Mouse (Mus musculus) forebrain, embryonic 13.5 days (tissue): ENCODE measurements at regions not wholly inside any gene's neighbourhood (a gene's known extent, or its start where the extent isn't known, plus 50 kb on each side); places are given as distances from the start of the nearest gene placed in this dataset.

Experiments used
- ATAC-seq: fragments of 200-750 bp; cut with Nextera tagmentation; 2 replicates; pipeline ENCODE4 v1.8.0; 2017
- H3K27ac ChIP-seq: fragments of 300-500 bp; sonication (generic); 2 replicates; pipeline ENCODE4 v1.5.1; 2015; ENCODE audit warnings: inconsistent platforms, mild to moderate bottlenecking, moderate library complexity
- H3K27me3 ChIP-seq: fragments of 300-500 bp; sonication (generic); 2 replicates; pipeline ENCODE4 v1.6.1; 2015; ENCODE audit warnings: mild to moderate bottlenecking, inconsistent platforms
- H3K36me3 ChIP-seq: fragments of 300-500 bp; sonication (generic); 2 replicates; pipeline ENCODE4 v1.6.1; 2015; ENCODE audit warnings: mild to moderate bottlenecking, inconsistent platforms; ENCODE audit not compliant: poor library complexity, severe bottlenecking
- H3K4me1 ChIP-seq: fragments of 300-500 bp; sonication (generic); 2 replicates; pipeline ENCODE4 v1.6.1; 2015; ENCODE audit warnings: inconsistent platforms
- H3K4me2 ChIP-seq: fragments of 300-500 bp; sonication (generic); 2 replicates; pipeline ENCODE4 v1.6.1; 2015; ENCODE audit warnings: inconsistent platforms, mild to moderate bottlenecking, moderate library complexity
- H3K4me3 ChIP-seq: fragments of 300-500 bp; sonication (generic); 2 replicates; pipeline ENCODE4 v1.5.1; 2015; ENCODE audit warnings: mild to moderate bottlenecking, inconsistent platforms
- H3K9ac ChIP-seq: fragments of 300-500 bp; sonication (generic); 2 replicates; pipeline ENCODE4 v1.6.1; 2015; ENCODE audit warnings: mild to moderate bottlenecking, inconsistent platforms
- H3K9me3 ChIP-seq: fragments of 300-500 bp; sonication (generic); replicated peaks from 2 replicates; pipeline ENCODE4 v1.6.1; 2016; ENCODE audit warnings: inconsistent platforms
- WGBS: fragments of 180-500 bp; shearing (Covaris S2); methylation state at CpG from one replicate; pipeline ENCODE4 v1.1.7; 2015; 5-methylcytosine and 5-hydroxymethylcytosine counted together

DNA sequence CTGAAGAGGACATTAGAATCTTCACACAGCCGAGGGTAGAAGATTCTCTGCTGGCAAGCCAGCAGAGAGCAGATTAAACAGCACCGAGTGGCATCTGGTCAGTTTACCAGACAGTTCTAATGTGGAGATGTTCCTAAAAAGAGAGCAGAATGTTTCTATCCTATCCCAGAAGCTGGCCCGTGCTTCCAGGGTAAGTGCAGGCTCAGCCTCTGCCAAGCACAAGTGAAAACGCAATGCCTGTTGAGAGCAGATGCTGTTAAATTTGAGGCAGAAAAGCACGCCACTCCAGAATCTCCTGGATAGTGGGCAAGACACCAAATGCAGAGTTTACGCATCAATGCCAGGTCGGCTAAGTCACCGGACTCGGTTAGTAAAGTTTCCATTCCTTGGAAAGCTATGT lies 175.8 kb downstream of the Faxc start:
- WGBS: 87% methylated on average over 9 of the region's 9 CpGs
- no peak for ATAC-seq
- peaks cover 24% of the 10 kb centered on the region for H3K4me1 ChIP-seq
- H3K36me3 ChIP-seq: no peaks in the 10 kb centered on the region
- no peak overlapping the region for H3K4me3 ChIP-seq
- no peak overlapping the region for H3K4me2 ChIP-seq
- H3K9ac ChIP-seq: no peak overlapping the region
- H3K27ac ChIP-seq: no peak overlapping the region
- H3K27me3 ChIP-seq: no peaks in the 10 kb centered on the region
- H3K9me3 ChIP-seq: no peaks in the 10 kb centered on the region

GRCm38 (mm10) chr4:22109410-22109809 lies 178.3 kb downstream of the Faxc start:
- 39% methylated on average over 6 of the region's 6 CpGs for WGBS
- H3K27me3 ChIP-seq: no peaks in the 10 kb centered on the region
- no peak overlapping the region for H3K9ac ChIP-seq
- H3K4me2 ChIP-seq: no peak overlapping the region
- no peaks in the 10 kb centered on the region for H3K36me3 ChIP-seq
- no peak overlapping the region for H3K27ac ChIP-seq
- peaks cover 11% of the 10 kb centered on the region for H3K4me1 ChIP-seq
- no peaks in the 10 kb centered on the region for H3K9me3 ChIP-seq
- no peak overlapping the region for H3K4me3 ChIP-seq
- 0 out of 2 replicates have a peak, but pooled peaks have one; percentile 25 for ATAC-seq

DNA sequence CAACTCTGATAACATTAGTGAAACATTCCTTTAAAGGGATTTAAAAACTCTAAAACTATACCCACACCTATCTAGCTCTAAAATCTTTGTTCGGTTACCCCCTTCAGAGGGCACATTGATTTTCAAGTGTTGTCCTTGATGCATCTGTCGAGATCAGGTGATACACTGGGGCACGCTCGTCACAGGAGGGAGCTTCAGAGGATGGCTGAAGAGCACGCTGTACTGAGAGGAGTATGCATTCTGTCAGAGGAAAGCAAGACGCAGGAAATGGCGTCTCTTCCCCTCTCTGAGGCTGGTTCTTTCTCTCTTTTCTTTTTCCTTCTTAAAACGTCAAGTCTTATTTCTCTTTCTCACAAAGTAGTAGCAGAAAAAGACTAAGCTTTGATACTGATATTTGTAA lies 179.3 kb downstream of the Faxc start:
- no peak overlapping the region for H3K27ac ChIP-seq
- H3K36me3 ChIP-seq: no peaks in the 10 kb centered on the region
- peak overlapping the region; percentile 11; the same call in 1 of the 2 replicates for H3K4me2 ChIP-seq
- H3K4me1 ChIP-seq: peaks cover 11% of the 10 kb centered on the region
- peak; percentile 60; the same call in 1 of the 2 replicates for ATAC-seq
- 0 out of 2 replicates have a peak overlapping the region, but pooled peaks have one; percentile 22 for H3K9ac ChIP-seq
- H3K27me3 ChIP-seq: no peaks in the 10 kb centered on the region
- H3K4me3 ChIP-seq: no peak overlapping the region
- H3K9me3 ChIP-seq: no peaks in the 10 kb centered on the region
- 23% methylated on average over 8 of the region's 8 CpGs for WGBS

GRCm38 (mm10) chr4:22112209-22112608 lies 181.1 kb downstream of the Faxc start:
- Histone ChIP-seq H3K4me2 (no peak overlapping the region), H3K4me3 (no peak overlapping the region), H3K9me3 (no peaks in the 10 kb centered on the region), H3K27me3 (no peaks in the 10 kb centered on the region), H3K27ac (no peak overlapping the region), H3K9ac (no peak overlapping the region), H3K36me3 (no peaks in the 10 kb centered on the region), H3K4me1 (peaks cover 11% of the 10 kb centered on the region)
- WGBS: 60% methylated on average over 5 of the region's 5 CpGs
- no peak for ATAC-seq

DNA sequence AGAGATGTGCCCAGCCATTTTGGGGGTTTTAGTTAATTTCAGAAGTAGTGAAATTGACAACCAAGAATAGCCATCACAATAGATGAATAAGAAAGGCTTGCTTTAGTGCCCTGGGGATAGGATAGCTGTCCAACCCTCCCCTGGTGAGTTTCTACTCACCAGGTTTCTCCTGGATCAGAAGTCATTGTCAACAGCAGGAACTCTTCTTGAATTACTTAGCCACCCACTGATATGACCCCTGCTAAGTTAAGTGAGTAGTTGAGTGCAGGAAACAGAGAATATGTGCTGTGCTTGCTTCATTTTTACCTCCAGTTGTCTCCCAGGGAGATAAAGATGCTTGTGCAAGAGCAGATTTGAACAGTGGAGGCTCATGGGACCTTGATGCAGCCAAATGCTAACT lies 183.3 kb downstream of the Faxc start:
- Histone ChIP-seq H3K27me3 (no peaks in the 10 kb centered on the region), H3K4me3 (no peak overlapping the region), H3K4me2 (no peak overlapping the region), H3K9ac (no peak overlapping the region), H3K9me3 (no peaks in the 10 kb centered on the region), H3K4me1 (peaks cover 11% of the 10 kb centered on the region), H3K27ac (no peak overlapping the region), H3K36me3 (no peaks in the 10 kb centered on the region)
- no peak for ATAC-seq

DNA sequence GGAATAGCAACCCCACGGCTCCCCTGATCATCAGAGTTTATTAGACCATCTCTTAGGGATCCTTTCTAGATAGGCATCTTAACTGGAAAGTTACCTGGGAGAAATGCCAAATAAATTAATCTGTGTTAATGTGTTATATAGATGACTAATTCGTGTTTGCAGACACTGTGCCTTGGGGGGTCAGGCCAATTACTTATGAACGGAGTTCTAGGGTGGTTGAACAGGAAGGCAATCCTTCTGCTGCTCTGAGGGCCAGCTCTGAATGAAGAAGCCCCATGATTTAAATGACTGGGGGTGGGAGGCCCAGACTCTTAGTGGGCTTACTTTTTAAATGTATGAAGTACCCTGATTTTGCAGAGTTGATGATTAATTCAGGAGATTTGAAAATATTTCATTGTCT lies 188.7 kb downstream of the Faxc start:
- ATAC-seq: no peak

GRCm38 (mm10) chr4:22120953-22121352 lies 189.8 kb downstream of the Faxc start:
- H3K4me2 ChIP-seq: no peak overlapping the region
- ATAC-seq: no peak
- H3K36me3 ChIP-seq: no peaks in the 10 kb centered on the region
- H3K9me3 ChIP-seq: no peaks in the 10 kb centered on the region
- H3K4me1 ChIP-seq: no peaks in the 10 kb centered on the region
- no peak overlapping the region for H3K27ac ChIP-seq
- no peaks in the 10 kb centered on the region for H3K27me3 ChIP-seq
- WGBS: 55% methylated on average over 3 of the region's 3 CpGs
- H3K9ac ChIP-seq: no peak overlapping the region
- H3K4me3 ChIP-seq: no peak overlapping the region

More for the DNA sequence above, 188.7 kb downstream of the Faxc start:
- Histone ChIP-seq H3K4me3 (no peak overlapping the region), H3K9me3 (no peaks in the 10 kb centered on the region), H3K4me1 (no peaks in the 10 kb centered on the region), H3K27me3 (no peaks in the 10 kb centered on the region), H3K27ac (no peak overlapping the region), H3K4me2 (no peak overlapping the region), H3K36me3 (no peaks in the 10 kb centered on the region), H3K9ac (no peak overlapping the region)
- WGBS: 67% methylated on average over 3 of the region's 3 CpGs

- Histone ChIP-seq H3K9ac (no peak overlapping the region), H3K4me3 (no peak overlapping the region), H3K4me2 (no peak overlapping the region), H3K27me3 (no peaks in the 10 kb centered on the region), H3K9me3 (no peaks in the 10 kb centered on the region), H3K4me1 (no peaks in the 10 kb centered on the region), H3K27ac (no peak overlapping the region), H3K36me3 (no peaks in the 10 kb centered on the region)
- no peak for ATAC-seq
- 74% methylated on average over 2 of the region's 2 CpGs for WGBS
Measured at GRCm38 (mm10) chr4:22121397-22121796, 190.3 kb downstream of the Faxc start.

DNA sequence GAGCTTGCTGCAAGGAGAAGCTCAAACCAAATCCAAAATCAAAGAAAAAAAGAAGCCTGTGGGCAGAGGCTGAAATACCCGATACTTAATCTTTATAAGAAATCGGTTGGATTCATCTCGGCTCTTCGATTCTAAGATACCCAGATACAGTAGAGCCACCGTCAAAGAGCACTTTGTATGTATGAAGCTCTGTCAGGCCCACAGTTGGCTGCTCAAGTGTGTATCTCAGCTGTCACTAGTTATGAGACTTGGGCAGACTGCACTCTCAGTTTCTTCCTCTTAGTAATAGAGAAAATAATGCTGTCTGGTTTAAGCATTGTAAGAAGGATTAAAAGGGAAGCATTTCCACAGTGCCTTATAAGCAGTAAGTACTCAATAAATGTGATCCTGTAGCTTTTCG lies 193.7 kb downstream of the Faxc start:
- no peak overlapping the region for H3K4me3 ChIP-seq
- no peak overlapping the region for H3K9ac ChIP-seq
- 92% methylated on average over 6 of the region's 6 CpGs for WGBS
- no peaks in the 10 kb centered on the region for H3K9me3 ChIP-seq
- no peak for ATAC-seq
- H3K4me2 ChIP-seq: no peak overlapping the region
- no peaks in the 10 kb centered on the region for H3K36me3 ChIP-seq
- H3K27ac ChIP-seq: no peak overlapping the region
- no peaks in the 10 kb centered on the region for H3K27me3 ChIP-seq
- no peaks in the 10 kb centered on the region for H3K4me1 ChIP-seq

GRCm38 (mm10) chr4:22130511-22130910 lies 199.4 kb downstream of the Faxc start:
- H3K9ac ChIP-seq: no peak overlapping the region
- H3K4me3 ChIP-seq: no peak overlapping the region
- 87% methylated on average over 8 of the region's 8 CpGs for WGBS
- peaks cover 16% of the 10 kb centered on the region for H3K4me1 ChIP-seq
- H3K27ac ChIP-seq: no peak overlapping the region
- H3K27me3 ChIP-seq: no peaks in the 10 kb centered on the region
- no peaks in the 10 kb centered on the region for H3K36me3 ChIP-seq
- H3K9me3 ChIP-seq: no peaks in the 10 kb centered on the region
- no peak overlapping the region for H3K4me2 ChIP-seq
- ATAC-seq: no peak

DNA sequence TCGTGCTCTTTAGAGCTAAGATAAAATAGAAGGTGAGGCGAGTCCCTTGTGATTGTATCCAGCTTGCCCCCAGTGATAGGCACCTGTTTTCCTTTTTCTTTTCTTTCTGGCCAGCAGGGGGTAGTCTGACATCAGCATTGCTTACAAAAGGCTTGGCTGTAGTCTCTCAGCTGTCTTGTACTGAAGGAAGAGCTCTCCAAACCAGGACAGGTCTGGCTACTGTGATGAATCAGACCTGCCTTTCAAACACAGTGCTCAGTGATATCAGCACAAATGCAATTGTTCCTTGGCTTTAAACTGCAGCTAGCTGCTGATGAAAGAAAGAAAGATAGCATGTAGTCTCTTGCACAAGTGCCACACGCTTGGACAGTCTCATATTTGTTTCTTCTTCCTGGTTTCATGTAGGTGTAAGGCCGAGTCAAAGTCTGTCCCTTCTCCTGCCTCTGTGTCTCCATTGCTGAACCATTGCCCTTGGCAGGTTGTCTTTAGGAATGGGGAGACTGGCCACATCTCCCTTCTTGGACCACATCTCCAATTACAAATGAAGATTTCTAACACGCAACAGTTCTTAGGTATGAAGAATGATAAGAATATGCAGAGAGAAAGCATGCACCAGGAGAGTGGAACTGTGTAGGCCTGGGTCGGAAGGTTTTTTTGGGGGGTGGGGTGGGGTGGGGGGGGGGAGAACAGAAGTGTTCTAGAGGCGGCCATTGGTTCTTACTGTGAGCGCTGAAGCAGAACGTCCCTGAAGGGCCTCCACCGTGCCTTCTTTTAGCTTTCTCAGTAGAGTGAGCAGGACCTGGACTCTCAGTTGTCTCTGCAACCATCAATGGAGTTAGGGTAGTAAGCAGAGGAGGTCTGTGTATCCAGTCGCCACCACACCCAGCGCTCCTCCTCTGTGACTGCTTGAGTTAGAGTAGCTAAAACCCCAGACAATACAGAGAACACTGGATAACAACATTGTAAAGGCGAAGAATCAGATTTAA lies 200.9 kb downstream of the Faxc start:
- 55% methylated on average over 13 of the region's 13 CpGs for WGBS
- Histone ChIP-seq H3K36me3 (no peaks in the 10 kb centered on the region), H3K9me3 (no peaks in the 10 kb centered on the region), H3K4me2 (no peak overlapping the region), H3K9ac (no peak overlapping the region), H3K27me3 (no peaks in the 10 kb centered on the region), H3K4me1 (peaks cover 16% of the 10 kb centered on the region), H3K27ac (no peak overlapping the region), H3K4me3 (no peak overlapping the region)
- peak; percentile 86 for ATAC-seq

GRCm38 (mm10) chr4:22133547-22134495 lies 202.7 kb downstream of the Faxc start:
- ATAC-seq: no peak
- 43% methylated on average over 14 of the region's 14 CpGs for WGBS
- H3K27ac ChIP-seq: no peak overlapping the region

More at GRCm38 (mm10) chr4:22133547-22134495, 202.7 kb downstream of the Faxc start:
- Histone ChIP-seq H3K9me3 (no peaks in the 10 kb centered on the region), H3K9ac (no peak overlapping the region), H3K4me2 (no peak overlapping the region), H3K4me3 (no peak overlapping the region), H3K27me3 (no peaks in the 10 kb centered on the region), H3K4me1 (peaks cover 16% of the 10 kb centered on the region), H3K36me3 (no peaks in the 10 kb centered on the region)
